Mouse (Mus musculus) ovary, adult 18-20 months (tissue): ENCODE measurements at regions not wholly inside any gene's neighbourhood (a gene's known extent, or its start where the extent isn't known, plus 50 kb on each side); places are given as distances from the start of the nearest gene placed in this dataset.
A peak's percentile ranks its signal among the peaks of the same experiment; 100 is the strongest.

Source experiments
- DNase-seq: peaks from one replicate; pipeline ENCODE4 v3.0.0; 2022; ENCODE audit warnings: low spot score, mixed read lengths

GRCm38 (mm10) chr14:72942571-72942970 lies 106.3 kb downstream of the Cysltr2 start:
- no peak for DNase-seq

GRCm38 (mm10) chr14:72939067-72939393 lies 109.9 kb downstream of the Cysltr2 start:
- DNase-seq, result no peak

- no peak for DNase-seq
Measured at GRCm38 (mm10) chr14:72938382-72939066, 110.4 kb downstream of the Cysltr2 start.

GRCm38 (mm10) chr14:72933598-72933997 lies 115.3 kb downstream of the Cysltr2 start:
- no peak for DNase-seq

GRCm38 (mm10) chr14:72932296-72932695 lies 116.6 kb downstream of the Cysltr2 start:
- no peak for DNase-seq

- no peak for DNase-seq
Measured at GRCm38 (mm10) chr14:72901171-72901926, 147.6 kb downstream of the Cysltr2 start.

GRCm38 (mm10) chr14:72899630-72900029 lies 149.3 kb downstream of the Cysltr2 start:
- DNase-seq, result no peak

- no peak for DNase-seq
Measured at GRCm38 (mm10) chr14:72892316-72892715, 156.6 kb downstream of the Cysltr2 start.

- no peak for DNase-seq
Measured at GRCm38 (mm10) chr14:72889663-72890062, 159.3 kb downstream of the Cysltr2 start.

- no peak for DNase-seq
Measured at GRCm38 (mm10) chr14:72887470-72888071, 161.3 kb downstream of the Cysltr2 start.

GRCm38 (mm10) chr14:72886935-72887369 lies 162.0 kb downstream of the Cysltr2 start:
- DNase-seq, result no peak

GRCm38 (mm10) chr14:72885824-72886223 lies 163.1 kb downstream of the Cysltr2 start:
- no peak for DNase-seq

- no peak for DNase-seq
Measured at GRCm38 (mm10) chr14:72884561-72884960, 164.4 kb downstream of the Cysltr2 start.

GRCm38 (mm10) chr14:72877132-72877531 lies 167.3 kb upstream of the Fndc3a start:
- no peak for DNase-seq

GRCm38 (mm10) chr14:72873494-72873893 lies 163.7 kb upstream of the Fndc3a start:
- no peak for DNase-seq

- DNase-seq, result no peak
Measured at GRCm38 (mm10) chr14:72869188-72869749, 159.5 kb upstream of the Fndc3a start.

GRCm38 (mm10) chr14:72866896-72867295 lies 157.1 kb upstream of the Fndc3a start:
- DNase-seq, result no peak

GRCm38 (mm10) chr14:72865531-72865930 lies 155.7 kb upstream of the Fndc3a start:
- no peak for DNase-seq

- DNase-seq, result no peak
Measured at GRCm38 (mm10) chr14:72864792-72865191, 155.0 kb upstream of the Fndc3a start.

- no peak for DNase-seq
Measured at GRCm38 (mm10) chr14:72864130-72864529, 154.3 kb upstream of the Fndc3a start.

GRCm38 (mm10) chr14:72862806-72863526 lies 153.2 kb upstream of the Fndc3a start:
- DNase-seq, result peak; percentile 8

- no peak for DNase-seq
Measured at GRCm38 (mm10) chr14:72854226-72854625, 144.4 kb upstream of the Fndc3a start.
